Mouse (Mus musculus) E14TG2a.4 (cell line): Measurements from ENCODE around the gene Fam171a2.

Experiments used
- H3K27me3 ChIP-seq: 2 replicates; pipeline ENCODE4 v1.6.1; 2014; ENCODE audit warnings: low read length, control low read depth; ENCODE audit not compliant: insufficient read depth
- H3K36me3 ChIP-seq: 2 replicates; pipeline ENCODE4 v1.6.1; 2014; ENCODE audit warnings: low read length, control low read depth; ENCODE audit not compliant: insufficient read depth
- H3K4me1 ChIP-seq: replicated peaks from 2 replicates; pipeline ENCODE4 v1.6.1; 2014; ENCODE audit warnings: low read depth, low read length, control low read depth
- H3K4me3 ChIP-seq: replicated peaks from 2 replicates; pipeline ENCODE4 v1.5.1; 2014; ENCODE audit warnings: mild to moderate bottlenecking, low read length
- H3K9me3 ChIP-seq: 2 replicates; pipeline ENCODE4 v1.6.1; 2014; ENCODE audit warnings: low read length, control low read depth
- CTCF ChIP-seq: conservative IDR thresholded peaks from 2 replicates; pipeline ENCODE4 v1.5.1; 2014; ENCODE audit warnings: low read length
- NANOG ChIP-seq: IDR thresholded peaks from 2 replicates; pipeline ENCODE4 v1.6.1; 2014; ENCODE audit warnings: borderline replicate concordance, low read length, mixed read lengths
- POU5F1 ChIP-seq: IDR thresholded peaks from 2 replicates; pipeline ENCODE4 v1.6.1; 2014; ENCODE audit warnings: low read length, borderline replicate concordance

Gene Fam171a2

GRCm38 (mm10) chr11:102408344-102408876 lies 39.1 kb downstream of the Fam171a2 start:
- TF ChIP-seq CTCF (no peak), POU5F1 (no peak), NANOG (no peak)
- H3K27me3 ChIP-seq = 0 out of 2 replicates have a peak, but pooled peaks cover 2% of the 10 kb centered on the region
- H3K4me3 ChIP-seq = peak overlapping the region; percentile 97
- H3K4me1 ChIP-seq = peaks cover 58% of the 10 kb centered on the region
- H3K36me3 ChIP-seq = peaks cover 31% of the 10 kb centered on the region
- H3K9me3 ChIP-seq = no peaks in the 10 kb centered on the region

GRCm38 (mm10) chr11:102407834-102408215 lies 39.7 kb downstream of the Fam171a2 start, which contains the start of gene Slc25a39:
Slc25a39 (minus strand) TSS chr11:102407946.
- no peaks in the 10 kb centered on the region for H3K27me3 ChIP-seq
- H3K4me3 ChIP-seq = peak within 1 kb of the TSS; percentile 97
- H3K4me1 ChIP-seq = peaks cover 63% of the 10 kb centered on the region
- TF ChIP-seq CTCF (no peak), POU5F1 (no peak), NANOG (no peak)
- no peaks in the 10 kb centered on the region for H3K9me3 ChIP-seq
- H3K36me3 ChIP-seq = peaks cover 37% of the 10 kb centered on the region

GRCm38 (mm10) chr11:102406900-102407833 lies 40.3 kb downstream of the Fam171a2 start:
- TF ChIP-seq CTCF (no peak), POU5F1 (no peak), NANOG (no peak)
- Histone ChIP-seq H3K27me3 (no peaks in the 10 kb centered on the region), H3K4me3 (peak overlapping the region; percentile 97), H3K4me1 (peaks cover 69% of the 10 kb centered on the region), H3K9me3 (no peaks in the 10 kb centered on the region), H3K36me3 (peaks cover 43% of the 10 kb centered on the region)

- Histone ChIP-seq H3K9me3 (no peaks in the 10 kb centered on the region), H3K36me3 (peaks cover 51% of the 10 kb centered on the region), H3K27me3 (no peaks in the 10 kb centered on the region), H3K4me3 (peak overlapping the region; percentile 97), H3K4me1 (peaks cover 69% of the 10 kb centered on the region)
- TF ChIP-seq CTCF (no peak), POU5F1 (no peak), NANOG (no peak)
Observed at GRCm38 (mm10) chr11:102406401-102406800, 41.1 kb downstream of the Fam171a2 start.

GRCm38 (mm10) chr11:102405544-102406285 lies 41.8 kb downstream of the Fam171a2 start:
- Histone ChIP-seq H3K27me3 (no peaks in the 10 kb centered on the region), H3K4me3 (peak overlapping the region; percentile 97), H3K9me3 (no peaks in the 10 kb centered on the region), H3K4me1 (peaks cover 71% of the 10 kb centered on the region), H3K36me3 (peaks cover 58% of the 10 kb centered on the region)
- no peak for TF ChIP-seq CTCF
- no peak for TF ChIP-seq NANOG
- no peak for TF ChIP-seq POU5F1

- peaks cover 63% of the 10 kb centered on the region for H3K36me3 ChIP-seq
- TF ChIP-seq POU5F1 (no peak), CTCF (no peak), NANOG (no peak)
- H3K27me3 ChIP-seq = peaks cover 2% of the 10 kb centered on the region
- H3K9me3 ChIP-seq = no peaks in the 10 kb centered on the region
- peak overlapping the region; percentile 97 for H3K4me3 ChIP-seq
- H3K4me1 ChIP-seq = peaks cover 76% of the 10 kb centered on the region
Observed at GRCm38 (mm10) chr11:102404161-102405010, 43.1 kb downstream of the Fam171a2 start.

GRCm38 (mm10) chr11:102403657-102404056 lies 43.8 kb downstream of the Fam171a2 start:
- peaks cover 63% of the 10 kb centered on the region for H3K36me3 ChIP-seq
- H3K9me3 ChIP-seq = no peaks in the 10 kb centered on the region
- peaks cover 78% of the 10 kb centered on the region for H3K4me1 ChIP-seq
- peaks cover 8% of the 10 kb centered on the region for H3K27me3 ChIP-seq
- no peak overlapping the region for H3K4me3 ChIP-seq
- TF ChIP-seq NANOG = no peak
- TF ChIP-seq CTCF = no peak
- TF ChIP-seq POU5F1 = no peak

GRCm38 (mm10) chr11:102401898-102402500 lies 45.5 kb downstream of the Fam171a2 start:
- TF ChIP-seq CTCF = no peak
- TF ChIP-seq POU5F1 = no peak
- no peak for TF ChIP-seq NANOG
- Histone ChIP-seq H3K36me3 (peaks cover 68% of the 10 kb centered on the region), H3K27me3 (peaks cover 11% of the 10 kb centered on the region), H3K4me3 (no peak overlapping the region), H3K4me1 (peaks cover 95% of the 10 kb centered on the region), H3K9me3 (no peaks in the 10 kb centered on the region)
